9 mouse cellular contexts compared by ENCODE assay signal in the genomic region with DNA sequence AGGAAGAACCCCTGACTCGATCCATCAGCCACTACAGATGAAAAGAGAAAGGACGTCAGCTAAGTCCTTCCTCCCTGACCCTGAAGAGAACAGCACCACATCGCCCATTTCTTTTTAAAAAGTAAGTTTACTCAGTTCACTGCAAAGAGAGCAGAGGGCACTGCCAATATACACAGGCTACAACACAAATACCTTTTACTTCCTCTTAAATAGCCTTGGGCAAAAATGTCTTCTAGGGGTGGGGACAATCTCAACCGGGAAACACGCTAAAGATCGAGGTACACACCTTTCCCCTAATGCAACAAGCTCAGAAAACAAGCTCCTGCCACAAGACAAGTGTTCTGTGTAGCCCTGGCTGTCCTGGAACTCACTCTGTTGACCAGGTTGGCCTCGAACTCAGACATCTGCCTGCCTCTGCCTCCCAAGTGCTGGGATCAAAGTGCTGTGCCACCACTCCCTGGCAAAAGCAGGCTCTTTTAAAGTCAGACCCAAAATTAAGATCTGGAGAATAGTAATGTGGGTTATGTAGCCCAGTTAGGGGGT. TPM values are rescaled to one million over a fixed set of nuclear protein-coding genes. Genes with fewer than 3 reads are reported as not detected.
A peak's percentile ranks its signal among the peaks of the same experiment; 100 is the strongest.
DNase-seq lines count a peak whose midpoint lies in the region; ATAC-seq and TF ChIP-seq lines count a peak whose summit lies in the region.
"Had no signal": no experiment of that assay in that cellular context is flagged by ENCODE, and none has a peak within 500 bp of the region (broad histone marks: within the 10 kb centered on the region; RNA-seq: fewer than 3 reads in every experiment).

No protein-coding gene starts in this region.

- no peak for ATAC-seq in liver, embryonic 15.5 days (ENCODE audit: insufficient read depth)
- peak; percentile 80 for ATAC-seq in stomach, postnatal 0 days (ENCODE audit: low FRiP score, low TSS enrichment)

- no peak for DNase-seq in heart, embryonic 10.5 days (ENCODE audit: low spot score)
- DNase-seq in heart, postnatal 14 days, result no peak
- DNase-seq in urinary bladder, postnatal 14 days (ENCODE audit: low spot score), result peak; percentile 19
- no peak for DNase-seq in urinary bladder, postnatal 36 days (ENCODE audit: low spot score in 2 of 2)
- DNase-seq in stomach, postnatal 0 days (ENCODE audit: low spot score), result peak; percentile 61
- no peak for DNase-seq in layer of hippocampus, adult 9-11 months
- no peak for DNase-seq in retina, postnatal 1 day
- DNase-seq: cerebellum, adult 9-11 months had no signal

- peaks cover 39% of the 10 kb centered on the region for H3K36me3 ChIP-seq in heart, embryonic 10.5 days
- H3K36me3 ChIP-seq in liver, embryonic 15.5 days (replicated peaks), result peaks cover 48% of the 10 kb centered on the region
- peaks cover 24% of the 10 kb centered on the region for H3K36me3 ChIP-seq in stomach, postnatal 0 days (ENCODE audit: control insufficient read depth, insufficient read depth, low read length)

- no peaks in the 10 kb centered on the region for H3K27me3 ChIP-seq in heart, embryonic 10.5 days (ENCODE audit: insufficient read depth, poor library complexity, severe bottlenecking)
- no peaks in the 10 kb centered on the region for H3K27me3 ChIP-seq in liver, embryonic 15.5 days
- no peaks in the 10 kb centered on the region for H3K27me3 ChIP-seq in stomach, postnatal 0 days (ENCODE audit: control insufficient read depth, insufficient read depth, low read length)

- H3K9me3 ChIP-seq in heart, embryonic 10.5 days, result no peaks in the 10 kb centered on the region
- H3K9me3 ChIP-seq in liver, embryonic 15.5 days (replicated peaks), result no peaks in the 10 kb centered on the region
- no peaks in the 10 kb centered on the region for H3K9me3 ChIP-seq in stomach, postnatal 0 days (ENCODE audit: control insufficient read depth, low read length)

- H3K27ac ChIP-seq in heart, embryonic 10.5 days, result peak overlapping the region; percentile 94; the same call in 1 of the 2 replicates
- peak overlapping the region; percentile 98 for H3K27ac ChIP-seq in liver, embryonic 15.5 days (replicated peaks)
- peak overlapping the region; percentile 84 for H3K27ac ChIP-seq in stomach, postnatal 0 days (replicated peaks)

- 79% methylated on average over 7 of the region's 7 CpGs for WGBS in heart, embryonic 10.5 days
- WGBS in liver, embryonic 15.5 days (ENCODE audit: insufficient replicate concordance), result 20% methylated on average over 7 of the region's 7 CpGs
- 45% methylated on average over 7 of the region's 7 CpGs for WGBS in stomach, postnatal 0 days

- H3K9ac ChIP-seq in liver, embryonic 15.5 days, result peak overlapping the region; percentile 95
- H3K9ac ChIP-seq in stomach, postnatal 0 days (ENCODE audit: low read length), result peak overlapping the region; percentile 85

- peak overlapping the region; percentile 89 for H3K4me3 ChIP-seq in heart, embryonic 10.5 days
- peak overlapping the region; percentile 86 for H3K4me3 ChIP-seq in liver, embryonic 15.5 days (replicated peaks)
- H3K4me3 ChIP-seq in stomach, postnatal 0 days (ENCODE audit: low read depth, low read length), result peak overlapping the region; percentile 81

- TF ChIP-seq CTCF in stomach, postnatal 0 days (IDR thresholded peaks at IDR 0.05; ENCODE audit: low read depth), result no peak

- peaks cover 44% of the 10 kb centered on the region for H3K4me1 ChIP-seq in heart, embryonic 10.5 days
- H3K4me1 ChIP-seq in liver, embryonic 15.5 days (replicated peaks), result peaks cover 80% of the 10 kb centered on the region
- peaks cover 2% of the 10 kb centered on the region; the same call in 1 of the 2 replicates for H3K4me1 ChIP-seq in stomach, postnatal 0 days (replicated peaks; ENCODE audit: control insufficient read depth, insufficient read depth)

- no peak for TF ChIP-seq EP300 in stomach, postnatal 0 days (optimal IDR thresholded peaks at IDR 0.05)

- intact Hi-C loops in heart, postnatal 14 days (cut with DNase I), result loop anchor here (5.0 to 10.0 kb wide), 3 partner anchors 45 to 462 kb away; no protein-coding TSS in a partner anchor

- H3K4me2 ChIP-seq in liver, embryonic 15.5 days, result peak overlapping the region; percentile 80
- peak overlapping the region; percentile 90 for H3K4me2 ChIP-seq in stomach, postnatal 0 days (replicated peaks; ENCODE audit: low read depth)

RNA-seq across cellular contexts. Expression of a gene that starts 1.6 kb away (rescaled TPM):
- 69.3 and 74.1 TPM in 2 replicates for polyA plus RNA-seq in heart, embryonic 10.5 days (2016; fragmentation: Nextera tagmentation; extraction: Ambion mirVana)
- total RNA-seq in heart, postnatal 14 days (2021), result 10 to 100 TPM; 49.4 to 59.4 TPM
- polyA plus RNA-seq in liver, embryonic 15.5 days (2015; fragmentation: Nextera tagmentation; extraction: Ambion mirVana), result 89.4 and 101 TPM in 2 replicates
- 56.6 and 65.0 TPM in 2 replicates for polyA plus RNA-seq in stomach, postnatal 0 days (2015; fragmentation: Nextera tagmentation; extraction: Ambion mirVana)

Comparison
In these comparisons a context has a peak if more than half of its experiments do, and no peak if none do; other contexts are left out.
1. DNase-seq: peak in urinary bladder, postnatal 14 days (single experiment) and stomach, postnatal 0 days (single experiment); none in heart, embryonic 10.5 days (single experiment), heart, postnatal 14 days (0 of 2), urinary bladder, postnatal 36 days (0 of 2), layer of hippocampus, adult 9-11 months (single experiment) and retina, postnatal 1 day (single experiment).
2. Peak in every context shown above with its lines, with median percentiles within 50 percentile points of each other: H3K27ac ChIP-seq and H3K4me3 ChIP-seq.